Mouse (Mus musculus): Measurements from ENCODE around the gene Tbata. TPM values are rescaled to one million over a fixed set of nuclear protein-coding genes. Genes with fewer than 3 reads are reported as not detected.

Gene Tbata
- polyA plus RNA-seq, 1 experiment from 2014 or later = 0.67 TPM

GRCm38 (mm10) chr10:61172496-61172895, 742 bp downstream of the Tbata start:
- Histone ChIP-seq H3K36me3 (no peaks in the 10 kb centered on the region), H3K9ac (no peak overlapping the region), H3K4me1 (peaks cover 7% of the 10 kb centered on the region; the same call in 1 of the 2 replicates), H3K27me3 (replicated peaks) (peaks cover 6% of the 10 kb centered on the region; the same call in 1 of the 2 replicates), H3K4me2 (replicated peaks) (no peak overlapping the region), H3K4me3 (no peak overlapping the region), H3K27ac (no peak overlapping the region), H3K9me3 (no peaks in the 10 kb centered on the region)
- ATAC-seq (ENCODE audit: low FRiP score, low read depth) = no peak
- WGBS = 87% methylated on average over 4 of the region's 4 CpGs

GRCm38 (mm10) chr10:61174711-61175441, 3.1 kb downstream of the Tbata start:
- Histone ChIP-seq H3K9me3 (no peaks in the 10 kb centered on the region), H3K4me3 (no peak overlapping the region), H3K4me1 (peaks cover 7% of the 10 kb centered on the region; the same call in 1 of the 2 replicates), H3K9ac (no peak overlapping the region), H3K4me2 (replicated peaks) (no peak overlapping the region), H3K27ac (no peak overlapping the region), H3K36me3 (no peaks in the 10 kb centered on the region), H3K27me3 (replicated peaks) (peaks cover 6% of the 10 kb centered on the region; the same call in 1 of the 2 replicates)
- ATAC-seq (ENCODE audit: low FRiP score, low read depth) = no peak
- 50% methylated on average over 13 of the region's 13 CpGs for WGBS

GRCm38 (mm10) chr10:61175442-61176204, 3.9 kb downstream of the Tbata start:
- no peak overlapping the region for H3K4me3 ChIP-seq
- 13% methylated on average over 24 of the region's 24 CpGs for WGBS
- peaks cover 7% of the 10 kb centered on the region; the same call in 1 of the 2 replicates for H3K4me1 ChIP-seq

GRCm38 (mm10) chr10:61176221-61176790, 4.6 kb downstream of the Tbata start:
- H3K4me3 ChIP-seq = no peak overlapping the region

More at GRCm38 (mm10) chr10:61175442-61176204, 3.9 kb downstream of the Tbata start:
- peak overlapping the region; percentile 36 for H3K4me2 ChIP-seq (replicated peaks)
- H3K36me3 ChIP-seq = no peaks in the 10 kb centered on the region
- no peak overlapping the region for H3K9ac ChIP-seq
- H3K27ac ChIP-seq = no peak overlapping the region
- ATAC-seq (ENCODE audit: low FRiP score, low read depth) = no peak
- H3K9me3 ChIP-seq = no peaks in the 10 kb centered on the region
- H3K27me3 ChIP-seq (replicated peaks) = peaks cover 6% of the 10 kb centered on the region; the same call in 1 of the 2 replicates

GRCm38 (mm10) chr10:61177751-61178150, 6.0 kb downstream of the Tbata start:
- Histone ChIP-seq H3K36me3 (no peaks in the 10 kb centered on the region), H3K4me1 (peaks cover 7% of the 10 kb centered on the region; the same call in 1 of the 2 replicates), H3K27me3 (replicated peaks) (peaks cover 6% of the 10 kb centered on the region; the same call in 1 of the 2 replicates), H3K27ac (no peak overlapping the region), H3K4me2 (replicated peaks) (no peak overlapping the region), H3K9me3 (no peaks in the 10 kb centered on the region), H3K4me3 (no peak overlapping the region), H3K9ac (no peak overlapping the region)
- no peak for ATAC-seq (ENCODE audit: low FRiP score, low read depth)
- WGBS = 84% methylated on average over 4 of the region's 4 CpGs

More at GRCm38 (mm10) chr10:61176221-61176790, 4.6 kb downstream of the Tbata start:
- WGBS = 43% methylated on average over 7 of the region's 7 CpGs
- Histone ChIP-seq H3K27ac (no peak overlapping the region), H3K36me3 (no peaks in the 10 kb centered on the region), H3K4me1 (peaks cover 7% of the 10 kb centered on the region; the same call in 1 of the 2 replicates), H3K9me3 (no peaks in the 10 kb centered on the region), H3K4me2 (replicated peaks) (peak overlapping the region; percentile 36), H3K27me3 (replicated peaks) (peaks cover 6% of the 10 kb centered on the region; the same call in 1 of the 2 replicates), H3K9ac (no peak overlapping the region)
- no peak for ATAC-seq (ENCODE audit: low FRiP score, low read depth)

- H3K27ac ChIP-seq = no peak overlapping the region
- H3K4me2 ChIP-seq (replicated peaks) = no peak overlapping the region
- no peaks in the 10 kb centered on the region for H3K36me3 ChIP-seq
- no peak for ATAC-seq (ENCODE audit: low FRiP score, low read depth)
- peaks cover 7% of the 10 kb centered on the region; the same call in 1 of the 2 replicates for H3K4me1 ChIP-seq
- WGBS = 88% methylated on average over 8 of the region's 8 CpGs
- H3K9ac ChIP-seq = no peak overlapping the region
- peaks cover 6% of the 10 kb centered on the region; the same call in 1 of the 2 replicates for H3K27me3 ChIP-seq (replicated peaks)
- no peaks in the 10 kb centered on the region for H3K9me3 ChIP-seq
- H3K4me3 ChIP-seq = no peak overlapping the region
Observed at GRCm38 (mm10) chr10:61178687-61179086, 6.9 kb downstream of the Tbata start.

GRCm38 (mm10) chr10:61179927-61180326, 8.2 kb downstream of the Tbata start:
- Histone ChIP-seq H3K4me3 (no peak overlapping the region), H3K4me1 (peaks cover 7% of the 10 kb centered on the region; the same call in 1 of the 2 replicates), H3K36me3 (no peaks in the 10 kb centered on the region), H3K4me2 (replicated peaks) (no peak overlapping the region), H3K27ac (no peak overlapping the region), H3K27me3 (replicated peaks) (peaks cover 6% of the 10 kb centered on the region; the same call in 1 of the 2 replicates), H3K9me3 (no peaks in the 10 kb centered on the region), H3K9ac (no peak overlapping the region)
- 89% methylated on average over 6 of the region's 6 CpGs for WGBS
- no peak for ATAC-seq (ENCODE audit: low FRiP score, low read depth)

- no peak for ATAC-seq (ENCODE audit: low FRiP score, low read depth)
- Histone ChIP-seq H3K9ac (no peak overlapping the region), H3K36me3 (no peaks in the 10 kb centered on the region), H3K4me1 (no peaks in the 10 kb centered on the region), H3K4me3 (no peak overlapping the region), H3K27ac (no peak overlapping the region), H3K9me3 (no peaks in the 10 kb centered on the region), H3K4me2 (replicated peaks) (no peak overlapping the region), H3K27me3 (replicated peaks) (no peaks in the 10 kb centered on the region)
- WGBS = 79% methylated on average over 3 of the region's 3 CpGs
Observed at GRCm38 (mm10) chr10:61187001-61187400, 15.2 kb downstream of the Tbata start.

GRCm38 (mm10) chr10:61188010-61188409, 16.3 kb downstream of the Tbata start:
- no peak overlapping the region for H3K4me3 ChIP-seq
- no peaks in the 10 kb centered on the region for H3K9me3 ChIP-seq
- no peaks in the 10 kb centered on the region for H3K4me1 ChIP-seq
- no peak overlapping the region for H3K27ac ChIP-seq
- WGBS = 74% methylated on average over 3 of the region's 3 CpGs
- no peak for ATAC-seq (ENCODE audit: low FRiP score, low read depth)
- H3K36me3 ChIP-seq = no peaks in the 10 kb centered on the region
- no peak overlapping the region for H3K4me2 ChIP-seq (replicated peaks)
- no peaks in the 10 kb centered on the region for H3K27me3 ChIP-seq (replicated peaks)
- no peak overlapping the region for H3K9ac ChIP-seq

GRCm38 (mm10) chr10:61194611-61195010, 22.9 kb downstream of the Tbata start:
- 82% methylated on average over 9 of the region's 9 CpGs for WGBS
- ATAC-seq (ENCODE audit: low FRiP score, low read depth) = no peak
- no peaks in the 10 kb centered on the region for H3K4me1 ChIP-seq

GRCm38 (mm10) chr10:61195216-61195615, 23.5 kb downstream of the Tbata start:
- H3K9ac ChIP-seq = no peak overlapping the region
- no peak overlapping the region for H3K4me2 ChIP-seq (replicated peaks)
- no peak overlapping the region for H3K27ac ChIP-seq
- WGBS = 86% methylated on average over 8 of the region's 8 CpGs
- H3K9me3 ChIP-seq = no peaks in the 10 kb centered on the region
- H3K4me1 ChIP-seq = no peaks in the 10 kb centered on the region
- no peak for ATAC-seq (ENCODE audit: low FRiP score, low read depth)
- no peak overlapping the region for H3K4me3 ChIP-seq
- no peaks in the 10 kb centered on the region for H3K36me3 ChIP-seq
- H3K27me3 ChIP-seq (replicated peaks) = no peaks in the 10 kb centered on the region

More at GRCm38 (mm10) chr10:61194611-61195010, 22.9 kb downstream of the Tbata start:
- Histone ChIP-seq H3K9me3 (no peaks in the 10 kb centered on the region), H3K27me3 (replicated peaks) (no peaks in the 10 kb centered on the region), H3K4me2 (replicated peaks) (no peak overlapping the region), H3K36me3 (no peaks in the 10 kb centered on the region), H3K27ac (no peak overlapping the region), H3K4me3 (no peak overlapping the region), H3K9ac (no peak overlapping the region)

Measured in neural tube, embryonic 12.5 days (tissue).